Mouse (Mus musculus): ENCODE measurements around the gene Adra2c. TPM values are rescaled to one million over a fixed set of nuclear protein-coding genes. Genes with fewer than 3 reads are reported as not detected.

The Adra2c gene
- polyA plus RNA-seq, 1 experiment from 2014 or later: 0.29 TPM

DNA sequence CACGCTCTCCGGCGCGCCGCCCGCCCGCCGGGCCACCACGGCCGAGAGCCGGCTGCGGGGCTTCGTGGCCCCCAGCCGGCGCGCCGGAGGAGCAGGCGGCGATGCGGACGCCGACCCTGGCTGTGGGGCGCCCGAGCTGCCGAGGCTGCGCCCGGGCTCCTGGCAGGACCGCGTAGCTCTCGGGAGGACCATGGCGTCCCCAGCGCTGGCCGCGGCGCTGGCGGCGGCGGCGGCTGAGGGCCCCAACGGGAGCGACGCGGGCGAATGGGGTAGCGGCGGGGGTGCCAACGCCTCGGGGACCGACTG is 1.5 kb downstream of the Adra2c start:
- H3K27me3 ChIP-seq (ENCODE audit: insufficient read depth, poor library complexity, severe bottlenecking): peaks cover 100% of the 10 kb centered on the region
- peaks cover 25% of the 10 kb centered on the region for H3K4me1 ChIP-seq
- DNase-seq (ENCODE audit: low spot score): no peak
- H3K27ac ChIP-seq: peak overlapping the region; percentile 50; the same call in 1 of the 2 replicates
- no peaks in the 10 kb centered on the region for H3K36me3 ChIP-seq
- no peaks in the 10 kb centered on the region for H3K9me3 ChIP-seq
- peak overlapping the region; percentile 73 for H3K4me3 ChIP-seq
- WGBS: under 1% methylated on average over 49 of the region's 49 CpGs

DNA sequence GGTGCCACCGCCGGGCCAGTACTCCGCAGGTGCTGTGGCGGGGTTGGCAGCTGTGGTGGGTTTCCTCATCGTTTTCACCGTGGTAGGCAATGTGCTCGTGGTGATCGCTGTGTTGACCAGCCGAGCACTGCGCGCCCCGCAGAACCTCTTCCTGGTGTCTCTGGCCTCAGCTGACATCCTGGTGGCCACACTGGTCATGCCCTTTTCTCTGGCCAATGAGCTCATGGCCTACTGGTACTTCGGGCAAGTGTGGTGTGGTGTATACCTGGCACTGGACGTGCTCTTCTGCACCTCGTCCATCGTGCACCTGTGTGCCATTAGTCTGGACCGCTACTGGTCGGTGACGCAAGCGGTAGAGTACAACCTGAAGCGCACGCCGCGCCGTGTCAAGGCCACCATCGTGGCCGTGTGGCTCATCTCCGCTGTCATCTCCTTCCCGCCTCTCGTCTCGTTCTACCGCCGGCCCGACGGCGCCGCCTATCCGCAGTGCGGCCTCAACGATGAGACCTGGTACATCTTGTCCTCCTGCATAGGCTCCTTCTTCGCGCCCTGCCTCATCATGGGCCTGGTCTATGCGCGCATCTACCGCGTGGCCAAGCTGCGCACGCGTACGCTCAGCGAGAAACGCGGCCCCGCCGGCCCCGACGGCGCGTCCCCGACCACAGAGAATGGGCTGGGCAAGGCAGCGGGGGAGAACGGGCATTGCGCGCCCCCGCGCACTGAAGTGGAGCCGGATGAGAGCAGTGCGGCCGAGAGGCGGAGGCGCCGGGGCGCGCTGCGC is 2.1 kb downstream of the Adra2c start:
- Histone ChIP-seq H3K4me3 (peak overlapping the region; percentile 73), H3K27me3 (ENCODE audit: insufficient read depth, poor library complexity, severe bottlenecking) (peaks cover 100% of the 10 kb centered on the region), H3K9me3 (no peaks in the 10 kb centered on the region), H3K4me1 (peaks cover 25% of the 10 kb centered on the region), H3K27ac (0 out of 2 replicates have a peak overlapping the region, but pooled peaks have one; percentile 50), H3K36me3 (no peaks in the 10 kb centered on the region)
- DNase-seq (ENCODE audit: low spot score): no peak
- 4% methylated on average over 75 of the region's 75 CpGs for WGBS

DNA sequence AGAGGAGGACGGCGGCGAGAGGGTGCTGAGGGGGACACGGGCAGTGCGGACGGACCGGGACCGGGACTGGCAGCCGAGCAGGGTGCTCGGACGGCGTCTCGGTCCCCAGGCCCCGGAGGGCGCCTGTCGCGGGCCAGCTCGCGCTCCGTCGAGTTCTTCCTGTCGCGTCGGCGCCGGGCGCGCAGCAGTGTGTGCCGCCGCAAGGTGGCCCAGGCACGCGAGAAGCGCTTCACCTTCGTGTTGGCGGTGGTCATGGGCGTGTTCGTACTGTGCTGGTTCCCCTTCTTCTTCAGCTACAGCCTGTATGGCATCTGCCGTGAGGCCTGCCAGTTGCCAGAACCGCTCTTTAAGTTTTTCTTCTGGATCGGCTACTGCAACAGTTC is 2.7 kb downstream of the Adra2c start:
- Histone ChIP-seq H3K36me3 (no peaks in the 10 kb centered on the region), H3K9me3 (no peaks in the 10 kb centered on the region), H3K4me1 (peaks cover 25% of the 10 kb centered on the region), H3K27me3 (ENCODE audit: insufficient read depth, poor library complexity, severe bottlenecking) (peaks cover 96% of the 10 kb centered on the region), H3K4me3 (peak overlapping the region; percentile 73), H3K27ac (no peak overlapping the region)
- no peak for DNase-seq (ENCODE audit: low spot score)
- whole genome bisulfite sequencing: 4% methylated on average over 40 of the region's 40 CpGs

DNA sequence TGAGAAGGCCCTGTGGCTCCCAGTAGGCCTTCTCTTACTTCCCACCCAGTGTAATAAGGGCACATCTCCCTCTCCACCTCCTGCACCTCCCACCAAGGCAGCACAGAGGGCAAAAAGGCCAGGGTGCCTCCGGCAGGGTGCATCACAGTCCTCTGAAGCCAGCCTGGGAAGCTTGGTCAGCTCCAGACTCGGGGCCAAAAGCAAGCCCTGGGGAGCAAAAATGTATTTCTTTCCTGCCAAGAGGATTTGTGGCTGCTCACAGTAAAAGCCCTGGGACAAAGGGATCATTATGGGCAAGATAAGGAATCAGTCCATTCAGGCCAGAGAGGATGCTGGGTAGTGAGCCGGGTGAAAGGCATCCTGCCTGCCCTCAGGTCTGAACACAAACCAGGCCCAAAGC is 7.2 kb downstream of the Adra2c start:
- Histone ChIP-seq H3K9me3 (no peaks in the 10 kb centered on the region), H3K4me1 (peaks cover 6% of the 10 kb centered on the region), H3K36me3 (no peaks in the 10 kb centered on the region), H3K27ac (no peak overlapping the region), H3K27me3 (ENCODE audit: insufficient read depth, poor library complexity, severe bottlenecking) (peaks cover 65% of the 10 kb centered on the region), H3K4me3 (no peak overlapping the region)
- no peak for DNase-seq (ENCODE audit: low spot score)
- WGBS: 39% methylated on average over 3 of the region's 3 CpGs

DNA sequence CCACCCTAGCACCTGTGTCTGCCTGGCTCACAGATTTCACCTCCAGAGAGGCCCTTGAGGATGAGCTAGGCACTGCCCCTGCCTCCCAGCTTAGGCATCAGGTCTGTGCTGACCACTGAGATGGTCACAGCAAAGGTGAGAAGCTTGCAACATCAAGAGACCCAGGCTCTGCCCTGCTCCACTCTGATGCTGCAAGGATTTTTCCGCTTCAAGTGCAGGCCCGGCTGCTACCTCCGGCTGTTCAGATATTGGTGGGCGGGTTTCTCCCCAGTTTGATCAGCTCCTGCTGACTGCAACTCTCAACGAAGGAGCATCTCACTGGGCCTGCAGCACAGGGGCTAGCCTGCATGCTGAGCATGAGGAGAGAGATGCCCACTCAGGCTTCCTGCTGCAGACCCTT is 8.1 kb downstream of the Adra2c start:
- Histone ChIP-seq H3K4me3 (no peak overlapping the region), H3K4me1 (no peaks in the 10 kb centered on the region), H3K36me3 (no peaks in the 10 kb centered on the region), H3K9me3 (no peaks in the 10 kb centered on the region), H3K27ac (no peak overlapping the region), H3K27me3 (ENCODE audit: insufficient read depth, poor library complexity, severe bottlenecking) (peaks cover 61% of the 10 kb centered on the region)
- DNase-seq (ENCODE audit: low spot score): no peak
- WGBS: 59% methylated on average over 5 of the region's 5 CpGs

DNA sequence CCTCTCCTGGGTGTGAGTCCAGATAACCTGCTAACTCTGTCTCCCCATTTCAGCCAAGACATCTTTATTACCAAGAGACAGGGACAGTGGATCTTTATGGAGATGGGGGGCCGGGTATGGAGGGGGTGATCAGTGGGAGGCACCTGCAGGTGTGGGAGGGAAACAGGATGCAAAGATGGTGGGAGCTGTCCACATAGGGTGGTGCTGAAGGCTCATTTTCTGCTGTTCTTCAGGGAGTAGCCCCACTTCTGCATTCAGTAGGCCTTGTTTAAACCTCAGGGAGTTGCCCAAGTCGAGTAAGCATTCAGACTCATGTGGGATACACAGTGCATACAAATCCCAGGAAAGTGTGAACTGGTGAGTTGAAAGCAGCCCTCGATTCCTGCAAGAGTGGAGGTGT is 21.5 kb downstream of the Adra2c start:
- no peaks in the 10 kb centered on the region for H3K4me1 ChIP-seq
- H3K27ac ChIP-seq: no peak overlapping the region
- no peak for DNase-seq (ENCODE audit: low spot score)
- H3K4me3 ChIP-seq: no peak overlapping the region
- no peaks in the 10 kb centered on the region for H3K36me3 ChIP-seq
- peaks cover 36% of the 10 kb centered on the region for H3K27me3 ChIP-seq (ENCODE audit: insufficient read depth, poor library complexity, severe bottlenecking)
- H3K9me3 ChIP-seq: no peaks in the 10 kb centered on the region
- WGBS: 32% methylated on average over 3 of the region's 3 CpGs

DNA sequence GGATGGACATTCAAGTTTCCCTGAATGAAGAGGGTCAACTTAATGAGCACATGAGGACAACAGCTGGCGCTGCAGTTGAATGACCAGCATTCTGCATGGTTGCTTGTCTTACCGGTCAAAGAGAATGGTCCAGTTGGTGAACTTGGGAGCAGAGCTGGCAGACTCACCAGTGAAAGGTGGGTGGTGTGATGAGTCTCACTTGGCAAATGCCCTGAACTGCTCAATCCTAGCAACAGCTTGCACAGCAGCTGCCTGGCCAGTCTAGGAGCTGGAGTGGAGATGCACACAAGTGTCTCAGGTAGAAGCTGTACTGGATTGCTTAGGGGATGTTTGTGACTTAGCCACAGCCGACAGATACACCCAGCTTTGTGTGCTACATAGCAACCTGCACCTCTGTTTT is 26.1 kb downstream of the Adra2c start:
- DNase-seq (ENCODE audit: low spot score): no peak
- no peak overlapping the region for H3K27ac ChIP-seq
- WGBS: 74% methylated on average over 3 of the region's 3 CpGs
- H3K4me3 ChIP-seq: no peak overlapping the region
- H3K9me3 ChIP-seq: no peaks in the 10 kb centered on the region
- H3K27me3 ChIP-seq (ENCODE audit: insufficient read depth, poor library complexity, severe bottlenecking): peaks cover 34% of the 10 kb centered on the region
- H3K4me1 ChIP-seq: no peaks in the 10 kb centered on the region
- no peaks in the 10 kb centered on the region for H3K36me3 ChIP-seq

DNA sequence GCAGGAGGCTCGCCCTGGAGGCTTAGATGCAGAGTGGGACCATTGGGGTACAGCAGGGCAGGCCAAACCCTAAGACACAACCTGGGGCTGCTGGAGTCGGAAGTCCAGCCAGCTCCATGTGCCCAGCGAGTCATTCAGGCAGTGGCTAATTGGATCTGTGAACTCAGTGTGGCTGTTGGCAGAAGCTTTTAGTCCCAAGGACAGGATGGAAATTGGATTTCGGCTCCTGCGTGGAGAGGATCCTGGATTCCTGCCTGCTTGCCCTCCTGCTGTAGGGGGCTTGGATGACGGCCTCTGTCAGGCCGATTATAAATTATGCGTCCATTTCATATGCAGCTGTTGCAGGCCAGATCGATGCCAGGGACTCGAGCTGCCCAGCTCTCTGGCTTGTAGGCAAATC is 27.2 kb downstream of the Adra2c start:
- Histone ChIP-seq H3K36me3 (no peaks in the 10 kb centered on the region), H3K4me1 (no peaks in the 10 kb centered on the region), H3K4me3 (no peak overlapping the region), H3K27me3 (ENCODE audit: insufficient read depth, poor library complexity, severe bottlenecking) (peaks cover 36% of the 10 kb centered on the region), H3K9me3 (no peaks in the 10 kb centered on the region), H3K27ac (no peak overlapping the region)
- 71% methylated on average over 10 of the region's 10 CpGs for WGBS
- DNase-seq (ENCODE audit: low spot score): no peak

DNA sequence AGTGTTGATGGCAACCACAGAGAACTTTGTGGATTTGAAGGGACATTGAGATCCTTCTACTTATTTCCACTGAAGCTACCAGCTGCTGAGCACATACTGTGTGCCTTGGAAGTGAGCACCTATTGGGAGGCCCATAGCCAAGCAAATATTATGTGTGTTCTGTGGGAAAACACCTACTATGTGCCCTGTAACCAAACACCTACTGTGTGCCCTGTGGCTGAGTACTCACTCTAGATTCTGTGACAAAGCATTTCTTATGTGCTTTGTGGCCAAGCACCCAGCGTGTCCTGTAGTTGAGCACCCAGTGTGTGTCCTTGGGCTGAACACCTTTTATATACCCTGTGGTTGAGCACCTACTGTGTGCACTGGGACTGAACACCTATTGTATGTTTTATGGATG is 28.6 kb downstream of the Adra2c start:
- Histone ChIP-seq H3K27ac (no peak overlapping the region), H3K27me3 (ENCODE audit: insufficient read depth, poor library complexity, severe bottlenecking) (peaks cover 40% of the 10 kb centered on the region)
- WGBS: 85% methylated on average over 1 of the region's 1 CpGs

DNA sequence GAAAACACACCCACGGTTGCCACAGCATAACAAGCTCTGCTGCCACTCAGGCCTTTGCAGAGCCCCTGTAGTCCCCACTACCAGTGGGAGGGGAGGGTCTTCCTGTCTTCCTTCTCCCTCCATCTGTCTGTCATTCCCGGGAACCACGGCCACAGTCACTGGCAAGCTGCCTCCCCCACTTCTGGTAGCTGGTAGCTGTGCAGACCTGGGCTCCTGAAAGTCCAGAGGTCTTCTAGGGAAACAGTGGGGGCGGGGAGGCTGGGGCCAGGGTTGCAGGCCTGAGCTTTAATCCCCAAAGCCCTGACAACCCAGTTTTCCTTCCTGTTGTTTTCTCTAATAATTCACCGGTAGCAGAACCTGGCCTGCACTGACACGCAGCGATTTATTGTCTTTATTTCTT is 31.7 kb downstream of the Adra2c start:
- WGBS: 50% methylated on average over 7 of the region's 7 CpGs
- no peaks in the 10 kb centered on the region for H3K9me3 ChIP-seq
- no peaks in the 10 kb centered on the region for H3K36me3 ChIP-seq
- peaks cover 10% of the 10 kb centered on the region for H3K4me1 ChIP-seq
- no peak overlapping the region for H3K27ac ChIP-seq
- H3K27me3 ChIP-seq (ENCODE audit: insufficient read depth, poor library complexity, severe bottlenecking): peaks cover 55% of the 10 kb centered on the region
- H3K4me3 ChIP-seq: no peak overlapping the region
- no peak for DNase-seq (ENCODE audit: low spot score)

More for the DNA sequence above, 28.6 kb downstream of the Adra2c start:
- H3K9me3 ChIP-seq: no peaks in the 10 kb centered on the region
- no peaks in the 10 kb centered on the region for H3K4me1 ChIP-seq
- H3K36me3 ChIP-seq: no peaks in the 10 kb centered on the region
- DNase-seq (ENCODE audit: low spot score): no peak
- no peak overlapping the region for H3K4me3 ChIP-seq

DNA sequence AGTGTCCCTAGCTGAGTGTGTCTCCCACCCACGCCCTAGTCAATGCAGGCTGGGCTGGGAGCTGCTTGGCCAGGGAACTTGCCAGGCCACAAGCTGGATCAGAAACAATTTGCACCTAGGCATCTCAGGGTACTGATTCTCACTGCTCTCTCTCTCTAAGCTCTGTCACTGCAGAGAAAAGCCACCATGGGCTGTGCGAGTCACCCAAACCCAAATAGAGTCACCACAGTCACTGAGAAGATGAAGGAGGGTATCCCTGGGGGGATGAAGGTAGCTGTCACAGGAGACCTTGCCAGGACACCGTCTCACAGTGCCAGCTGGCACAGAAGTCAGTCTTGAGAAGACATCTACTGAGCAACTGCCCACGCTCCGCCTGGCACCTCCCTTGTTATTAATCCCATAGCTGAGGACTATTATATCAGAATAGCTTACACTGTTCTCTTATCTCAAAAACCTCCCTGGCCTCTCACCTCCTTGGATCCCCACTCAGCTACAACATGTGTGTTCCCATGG is 33.7 kb downstream of the Adra2c start:
- Histone ChIP-seq H3K4me3 (no peak overlapping the region), H3K27ac (no peak overlapping the region), H3K9me3 (no peaks in the 10 kb centered on the region), H3K36me3 (no peaks in the 10 kb centered on the region), H3K4me1 (peaks cover 10% of the 10 kb centered on the region), H3K27me3 (ENCODE audit: insufficient read depth, poor library complexity, severe bottlenecking) (peaks cover 65% of the 10 kb centered on the region)
- 74% methylated on average over 5 of the region's 5 CpGs for WGBS
- no peak for DNase-seq (ENCODE audit: low spot score)

DNA sequence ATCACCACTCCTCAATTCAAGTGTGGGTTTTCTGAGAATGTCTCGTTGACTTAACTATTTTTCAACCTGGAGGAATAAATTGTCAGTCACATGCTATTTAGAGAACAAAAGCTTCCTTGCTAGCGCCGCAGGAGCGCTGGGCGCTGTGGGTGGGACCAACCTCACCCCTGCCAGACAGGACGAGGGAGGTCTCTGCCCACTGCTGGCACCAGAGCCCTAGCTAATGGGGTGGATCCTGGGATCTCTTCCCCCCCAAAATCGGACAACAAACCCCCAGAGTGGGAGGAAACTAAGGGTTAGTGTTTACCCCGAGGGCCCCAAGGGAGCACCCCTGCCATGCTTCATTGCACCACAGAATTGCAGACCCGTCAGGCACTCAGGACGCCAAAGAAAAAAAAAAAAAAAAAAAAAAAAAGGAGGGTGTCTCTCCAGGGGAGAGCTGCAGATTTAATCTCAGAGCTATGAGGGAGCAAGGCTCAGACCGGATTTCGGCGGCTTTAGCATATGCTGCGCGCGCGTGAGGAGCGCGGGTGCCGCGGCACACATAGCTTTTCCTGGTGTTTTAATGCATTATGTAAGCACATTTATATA is 35.2 kb downstream of the Adra2c start:
- Histone ChIP-seq H3K4me3 (peak overlapping the region; percentile 47), H3K27ac (no peak overlapping the region), H3K9me3 (no peaks in the 10 kb centered on the region), H3K4me1 (peaks cover 10% of the 10 kb centered on the region), H3K27me3 (ENCODE audit: insufficient read depth, poor library complexity, severe bottlenecking) (peaks cover 80% of the 10 kb centered on the region), H3K36me3 (no peaks in the 10 kb centered on the region)
- WGBS: under 1% methylated on average over 21 of the region's 21 CpGs
- no peak for DNase-seq (ENCODE audit: low spot score)

DNA sequence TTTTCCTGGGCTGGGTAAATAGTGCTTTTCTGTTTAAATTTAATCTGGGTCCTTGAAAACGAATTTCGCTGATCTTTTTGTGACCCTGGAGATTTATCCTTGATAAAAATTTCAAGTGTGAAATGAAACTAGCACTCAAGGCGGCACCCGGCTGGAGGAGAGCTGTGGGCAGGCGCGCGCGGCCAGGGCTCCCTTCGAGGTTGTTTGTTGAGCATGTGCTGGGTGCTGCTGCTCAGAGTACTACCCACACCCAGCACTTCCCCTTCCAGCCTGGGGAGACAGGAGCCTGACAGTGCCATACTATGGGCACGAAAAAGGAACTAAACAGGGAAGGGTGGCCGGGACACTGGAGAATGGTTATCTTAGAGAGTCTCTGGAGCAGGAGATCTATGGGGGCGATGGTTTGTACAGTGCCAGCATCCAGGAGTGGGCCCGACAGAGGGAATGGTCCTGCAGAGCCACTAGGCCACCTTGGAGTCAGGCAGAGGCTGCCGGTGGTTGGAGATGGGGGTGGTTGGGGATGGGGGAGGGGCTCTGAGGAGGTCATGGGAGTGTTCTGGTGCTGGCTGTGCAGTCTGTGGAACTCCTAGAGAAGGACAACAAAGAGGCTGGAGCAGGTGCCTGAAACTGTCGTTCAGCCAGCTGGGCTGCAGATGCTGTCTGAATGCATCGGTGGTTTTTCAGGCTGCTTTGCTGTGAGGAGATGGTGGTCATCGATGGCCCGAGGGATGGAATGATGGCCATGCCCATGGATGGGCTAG is 35.9 kb downstream of the Adra2c start:
- WGBS: 19% methylated on average over 18 of the region's 18 CpGs
- no peak for DNase-seq (ENCODE audit: low spot score)
- H3K27me3 ChIP-seq (ENCODE audit: insufficient read depth, poor library complexity, severe bottlenecking): peaks cover 86% of the 10 kb centered on the region

More for the DNA sequence above, 35.9 kb downstream of the Adra2c start:
- H3K4me1 ChIP-seq: peaks cover 10% of the 10 kb centered on the region
- H3K27ac ChIP-seq: no peak overlapping the region
- no peaks in the 10 kb centered on the region for H3K36me3 ChIP-seq
- H3K9me3 ChIP-seq: no peaks in the 10 kb centered on the region
- peak overlapping the region; percentile 47 for H3K4me3 ChIP-seq

Data from heart, embryonic 10.5 days (tissue).